Mouse (Mus musculus): ENCODE measurements around the gene Spcs1. TPM values are rescaled to one million over a fixed set of nuclear protein-coding genes. Genes with fewer than 3 reads are reported as not detected.

Gene Spcs1
- 284 and 296 TPM in 2 replicates for polyA plus RNA-seq (2015; fragmentation: Nextera tagmentation; extraction: Ambion mirVana)

GRCm38 (mm10) chr14:31001307-31002205 lies at the start of gene Spcs1, which contains the start of gene Glt8d1:
Gene Spcs1 (minus strand): TSS chr14:31001672.
Gene Glt8d1 (plus strand): TSS chr14:31001400.
- WGBS, result under 1% methylated on average over 84 of the region's 84 CpGs
- H3K4me3 ChIP-seq, result peak within 1 kb of the TSS; percentile 69
- peak within 1 kb of the TSS; percentile 91 for H3K9ac ChIP-seq (replicated peaks)
- peak within 1 kb of the TSS; percentile 89 for H3K27ac ChIP-seq (replicated peaks)
- no peaks in the 10 kb centered on the region for H3K27me3 ChIP-seq
- H3K36me3 ChIP-seq, result peaks cover 3% of the 10 kb centered on the region; the same call in 1 of the 2 replicates
- peaks cover 21% of the 10 kb centered on the region for H3K4me1 ChIP-seq
- H3K9me3 ChIP-seq, result no peaks in the 10 kb centered on the region
- H3K4me2 ChIP-seq (replicated peaks), result peak within 1 kb of the TSS; percentile 73
- peak; percentile 95 for ATAC-seq (replicated peaks)

GRCm38 (mm10) chr14:31045817-31046216 lies 44.3 kb upstream of the Spcs1 start:
- H3K4me1 ChIP-seq, result no peaks in the 10 kb centered on the region
- H3K36me3 ChIP-seq, result peaks cover 70% of the 10 kb centered on the region
- H3K9me3 ChIP-seq, result no peaks in the 10 kb centered on the region
- H3K27me3 ChIP-seq, result no peaks in the 10 kb centered on the region
- H3K4me3 ChIP-seq, result no peak overlapping the region
- no peak overlapping the region for H3K4me2 ChIP-seq (replicated peaks)
- no peak overlapping the region for H3K9ac ChIP-seq (replicated peaks)
- no peak for ATAC-seq (replicated peaks)
- no peak overlapping the region for H3K27ac ChIP-seq (replicated peaks)
- WGBS, result 100% methylated on average over 1 of the region's 1 CpGs

GRCm38 (mm10) chr14:31045296-31045695 lies 43.8 kb upstream of the Spcs1 start:
- H3K27ac ChIP-seq (replicated peaks), result no peak overlapping the region
- H3K4me2 ChIP-seq (replicated peaks), result no peak overlapping the region
- H3K36me3 ChIP-seq, result peaks cover 68% of the 10 kb centered on the region
- WGBS, result 92% methylated on average over 5 of the region's 5 CpGs
- no peaks in the 10 kb centered on the region for H3K4me1 ChIP-seq
- H3K9ac ChIP-seq (replicated peaks), result no peak overlapping the region
- no peaks in the 10 kb centered on the region for H3K9me3 ChIP-seq
- no peak overlapping the region for H3K4me3 ChIP-seq
- H3K27me3 ChIP-seq, result no peaks in the 10 kb centered on the region
- no peak for ATAC-seq (replicated peaks)

GRCm38 (mm10) chr14:31025785-31026184 lies 24.3 kb upstream of the Spcs1 start:
- WGBS, result 81% methylated on average over 3 of the region's 3 CpGs
- Histone ChIP-seq H3K4me3 (no peak overlapping the region), H3K27ac (replicated peaks) (no peak overlapping the region), H3K9ac (replicated peaks) (no peak overlapping the region), H3K27me3 (no peaks in the 10 kb centered on the region), H3K9me3 (no peaks in the 10 kb centered on the region), H3K4me1 (peaks cover 18% of the 10 kb centered on the region), H3K36me3 (peaks cover 65% of the 10 kb centered on the region), H3K4me2 (replicated peaks) (no peak overlapping the region)
- ATAC-seq (replicated peaks), result no peak

- Histone ChIP-seq H3K4me2 (replicated peaks) (no peak overlapping the region), H3K27ac (replicated peaks) (no peak overlapping the region), H3K9ac (replicated peaks) (no peak overlapping the region), H3K4me3 (no peak overlapping the region), H3K4me1 (peaks cover 38% of the 10 kb centered on the region), H3K36me3 (peaks cover 44% of the 10 kb centered on the region), H3K27me3 (no peaks in the 10 kb centered on the region), H3K9me3 (no peaks in the 10 kb centered on the region)
- 55% methylated on average over 1 of the region's 1 CpGs for WGBS
- ATAC-seq (replicated peaks), result no peak
Measured at GRCm38 (mm10) chr14:31022579-31022978, 21.1 kb upstream of the Spcs1 start.

- peak; percentile 94 for ATAC-seq (replicated peaks)
- no peaks in the 10 kb centered on the region for H3K9me3 ChIP-seq
- peak overlapping the region; percentile 86 for H3K9ac ChIP-seq (replicated peaks)
- H3K4me3 ChIP-seq, result peak overlapping the region; percentile 63
- peak overlapping the region; percentile 99 for H3K27ac ChIP-seq (replicated peaks)
- no peaks in the 10 kb centered on the region for H3K27me3 ChIP-seq
- peaks cover 46% of the 10 kb centered on the region for H3K36me3 ChIP-seq
- peak overlapping the region; percentile 50 for H3K4me2 ChIP-seq (replicated peaks)
- peaks cover 45% of the 10 kb centered on the region for H3K4me1 ChIP-seq
- WGBS, result 4% methylated on average over 31 of the region's 56 CpGs
Measured at GRCm38 (mm10) chr14:31019331-31020205, 18.1 kb upstream of the Spcs1 start.

- WGBS, result under 1% methylated on average over 37 of the region's 53 CpGs
Measured at GRCm38 (mm10) chr14:31018860-31019291, 17.4 kb upstream of the Spcs1 start, which contains the start of the genes Pbrm1 and Gnl3. Gene Pbrm1 (plus strand): TSS chr14:31019138. Gene Gnl3 (minus strand): TSS chr14:31019152.

GRCm38 (mm10) chr14:31017854-31018253 lies 16.4 kb upstream of the Spcs1 start:
- ATAC-seq (replicated peaks), result no peak
- 0% methylated on average over 2 of the region's 2 CpGs for WGBS

More at GRCm38 (mm10) chr14:31018860-31019291, 17.4 kb upstream of the Spcs1 start, which contains the start of the genes Pbrm1 and Gnl3:
- peaks cover 45% of the 10 kb centered on the region for H3K4me1 ChIP-seq
- peaks cover 48% of the 10 kb centered on the region for H3K36me3 ChIP-seq
- H3K27ac ChIP-seq (replicated peaks), result peak within 1 kb of the TSS; percentile 99
- peak; percentile 95 for ATAC-seq (replicated peaks)
- H3K4me3 ChIP-seq, result peak within 1 kb of the TSS; percentile 63
- no peaks in the 10 kb centered on the region for H3K27me3 ChIP-seq
- H3K4me2 ChIP-seq (replicated peaks), result peak within 1 kb of the TSS; percentile 87
- no peaks in the 10 kb centered on the region for H3K9me3 ChIP-seq
- H3K9ac ChIP-seq (replicated peaks), result peak within 1 kb of the TSS; percentile 86

GRCm38 (mm10) chr14:31016063-31016462 lies 14.6 kb upstream of the Spcs1 start:
- Histone ChIP-seq H3K4me2 (replicated peaks) (no peak overlapping the region), H3K9me3 (no peaks in the 10 kb centered on the region), H3K36me3 (peaks cover 65% of the 10 kb centered on the region), H3K27ac (replicated peaks) (no peak overlapping the region), H3K27me3 (no peaks in the 10 kb centered on the region), H3K9ac (replicated peaks) (no peak overlapping the region), H3K4me1 (peaks cover 28% of the 10 kb centered on the region), H3K4me3 (no peak overlapping the region)
- 100% methylated on average over 1 of the region's 1 CpGs for WGBS
- no peak for ATAC-seq (replicated peaks)

More at GRCm38 (mm10) chr14:31017854-31018253, 16.4 kb upstream of the Spcs1 start:
- Histone ChIP-seq H3K9me3 (no peaks in the 10 kb centered on the region), H3K4me1 (peaks cover 41% of the 10 kb centered on the region), H3K27me3 (no peaks in the 10 kb centered on the region), H3K9ac (replicated peaks) (peak overlapping the region; percentile 86), H3K27ac (replicated peaks) (no peak overlapping the region), H3K4me2 (replicated peaks) (peak overlapping the region; percentile 87), H3K4me3 (peak overlapping the region; percentile 63), H3K36me3 (peaks cover 51% of the 10 kb centered on the region)

- H3K9ac ChIP-seq (replicated peaks), result no peak overlapping the region
- no peak overlapping the region for H3K4me3 ChIP-seq
- no peak overlapping the region for H3K4me2 ChIP-seq (replicated peaks)
- H3K27me3 ChIP-seq, result no peaks in the 10 kb centered on the region
- no peaks in the 10 kb centered on the region for H3K9me3 ChIP-seq
- 97% methylated on average over 2 of the region's 2 CpGs for WGBS
- H3K4me1 ChIP-seq, result peaks cover 16% of the 10 kb centered on the region
- peaks cover 85% of the 10 kb centered on the region for H3K36me3 ChIP-seq
- ATAC-seq (replicated peaks), result no peak
- no peak overlapping the region for H3K27ac ChIP-seq (replicated peaks)
Measured at GRCm38 (mm10) chr14:31013928-31014327, 12.5 kb upstream of the Spcs1 start.

- no peak overlapping the region for H3K27ac ChIP-seq (replicated peaks)
- 95% methylated on average over 3 of the region's 3 CpGs for WGBS
- H3K4me2 ChIP-seq (replicated peaks), result no peak overlapping the region
- H3K27me3 ChIP-seq, result no peaks in the 10 kb centered on the region
- H3K4me1 ChIP-seq, result no peaks in the 10 kb centered on the region
- no peak for ATAC-seq (replicated peaks)
- H3K36me3 ChIP-seq, result peaks cover 94% of the 10 kb centered on the region
- no peaks in the 10 kb centered on the region for H3K9me3 ChIP-seq
- H3K9ac ChIP-seq (replicated peaks), result no peak overlapping the region
- H3K4me3 ChIP-seq, result no peak overlapping the region
Measured at GRCm38 (mm10) chr14:31011588-31011987, 10.1 kb upstream of the Spcs1 start.
